Mouse (Mus musculus): ENCODE data around the gene Tmem200a.
A peak's percentile ranks its signal among the peaks of the same experiment; 100 is the strongest.
"Not testable (repeated sequence)": the region's sequence is repeated elsewhere in the genome, so short reads cannot be mapped to it uniquely, and the experiment has no call there.

Tmem200a gene

GRCm38 (mm10) chr10:25982617-25983016 is 96.2 kb downstream of the Tmem200a start:
- DNase-seq (ENCODE audit: low spot score): no peak

DNA sequence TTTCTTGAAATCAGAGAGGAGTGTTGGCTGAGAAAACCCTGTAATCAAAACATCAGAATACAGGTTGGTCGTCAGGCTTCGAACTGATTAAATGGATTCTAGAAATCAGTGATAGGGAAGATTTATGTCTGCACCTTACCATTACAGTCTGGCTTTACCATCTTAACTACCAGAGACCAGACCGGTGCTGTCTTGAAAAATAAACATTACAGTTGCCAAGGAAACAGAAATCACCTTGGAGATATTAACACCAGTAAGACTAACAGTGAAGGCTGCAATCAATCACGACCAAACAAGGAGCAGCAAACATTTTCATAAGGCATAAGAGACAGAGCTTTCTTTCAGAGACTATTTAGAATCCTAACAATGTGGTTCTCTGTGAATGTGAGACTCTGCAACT is 116.0 kb downstream of the Tmem200a start:
- no peak for DNase-seq (ENCODE audit: low spot score)

GRCm38 (mm10) chr10:25961066-25961465 is 117.8 kb downstream of the Tmem200a start:
- DNase-seq (ENCODE audit: low spot score): no peak

DNA sequence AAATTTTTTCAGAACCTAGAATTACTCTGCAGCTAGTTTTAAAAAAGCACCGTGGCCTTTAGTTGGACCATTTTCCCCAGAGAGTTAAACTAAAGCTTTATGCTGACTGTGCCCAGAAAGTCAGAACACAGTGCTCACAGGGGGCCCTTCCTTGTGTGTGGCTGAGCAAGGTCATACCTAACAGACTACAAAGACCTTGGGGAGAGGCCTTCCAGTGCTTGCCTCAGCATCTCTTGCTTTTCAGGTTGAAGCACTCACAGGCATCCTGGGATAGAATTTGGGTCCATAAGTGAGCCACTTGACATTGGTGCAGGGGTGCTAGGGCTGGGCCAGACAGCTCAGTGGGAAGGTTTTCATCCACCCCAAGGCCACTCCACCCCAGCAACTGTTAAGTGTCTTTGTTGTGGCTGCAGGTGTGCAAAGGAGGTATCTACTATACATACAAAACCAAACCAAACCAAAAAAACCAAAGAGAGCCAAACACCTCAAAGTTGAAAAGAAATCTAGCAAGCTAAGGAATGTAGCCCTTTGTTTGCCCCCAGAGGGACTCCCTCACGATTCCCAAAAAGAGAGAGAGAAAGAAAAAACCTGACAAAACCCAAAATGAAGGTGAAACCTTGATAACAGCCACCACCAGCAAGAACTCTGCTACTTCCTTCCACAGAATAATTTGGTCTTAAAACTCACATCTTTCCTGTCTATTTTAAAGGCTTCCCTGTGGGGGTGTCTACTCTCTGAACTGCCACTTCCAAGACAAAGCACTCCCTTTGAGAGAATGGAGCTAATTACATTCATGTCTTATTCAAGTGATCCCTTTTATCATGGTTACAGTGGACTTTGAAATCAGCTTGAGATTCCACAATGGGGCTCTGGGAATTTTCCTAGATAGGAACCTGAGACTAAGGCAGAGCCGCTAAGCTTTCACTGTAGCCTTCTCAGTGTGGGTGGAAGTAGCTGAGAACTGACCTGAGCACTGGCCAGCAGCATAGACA is 119.8 kb downstream of the Tmem200a start:
- DNase-seq (ENCODE audit: low spot score): no peak

DNA sequence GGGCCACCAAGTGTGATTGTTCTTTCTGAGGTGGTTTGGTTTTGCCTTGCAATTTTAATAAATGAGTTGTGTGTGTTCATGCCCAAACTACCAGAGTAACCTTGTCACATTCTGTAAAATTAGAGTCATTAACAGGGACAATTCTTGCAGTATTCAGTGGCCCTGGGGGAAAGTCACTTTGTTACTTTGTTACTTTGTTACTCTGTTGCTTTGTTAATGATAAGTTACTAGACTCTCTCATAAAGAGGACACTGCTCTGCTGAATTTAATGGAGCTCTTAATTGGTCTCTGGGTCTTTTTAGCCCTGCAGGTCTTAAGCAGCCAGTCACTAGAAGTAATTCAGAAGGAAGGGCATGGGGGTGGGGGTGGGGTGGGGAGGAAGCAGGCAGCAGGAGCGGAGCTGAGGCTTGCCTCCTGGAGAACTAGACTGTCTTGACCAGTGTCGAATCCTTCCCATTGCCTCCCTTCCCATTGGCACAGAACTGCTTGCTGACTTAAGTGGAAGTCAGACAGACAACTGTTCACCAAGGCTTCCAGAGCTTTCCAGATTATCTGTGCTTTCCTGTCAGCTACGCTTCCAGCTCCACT is 124.1 kb downstream of the Tmem200a start:
- no peak for DNase-seq (ENCODE audit: low spot score)

DNA sequence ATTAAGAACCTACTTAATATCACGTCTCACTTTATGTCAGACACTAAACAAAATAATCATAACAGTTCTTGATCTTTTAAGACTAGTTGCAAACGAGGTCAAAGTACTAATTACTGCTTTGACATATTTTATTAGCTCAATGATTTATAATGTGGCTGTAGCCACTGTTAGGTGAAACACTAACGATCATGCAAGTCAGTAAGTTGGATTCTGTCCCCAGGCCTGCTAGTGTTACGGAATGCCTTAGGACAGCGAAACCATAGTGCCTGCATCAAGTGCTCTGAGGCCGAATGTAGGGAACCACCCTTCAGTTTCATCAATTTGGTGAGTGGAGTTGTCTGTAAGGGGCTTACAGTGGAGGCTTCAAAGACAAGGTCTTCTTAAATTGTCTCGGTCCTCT is 126.0 kb downstream of the Tmem200a start:
- DNase-seq (ENCODE audit: low spot score): no peak

- DNase-seq (ENCODE audit: low spot score): no peak
Observed at GRCm38 (mm10) chr10:25952150-25952549, 126.7 kb downstream of the Tmem200a start.

DNA sequence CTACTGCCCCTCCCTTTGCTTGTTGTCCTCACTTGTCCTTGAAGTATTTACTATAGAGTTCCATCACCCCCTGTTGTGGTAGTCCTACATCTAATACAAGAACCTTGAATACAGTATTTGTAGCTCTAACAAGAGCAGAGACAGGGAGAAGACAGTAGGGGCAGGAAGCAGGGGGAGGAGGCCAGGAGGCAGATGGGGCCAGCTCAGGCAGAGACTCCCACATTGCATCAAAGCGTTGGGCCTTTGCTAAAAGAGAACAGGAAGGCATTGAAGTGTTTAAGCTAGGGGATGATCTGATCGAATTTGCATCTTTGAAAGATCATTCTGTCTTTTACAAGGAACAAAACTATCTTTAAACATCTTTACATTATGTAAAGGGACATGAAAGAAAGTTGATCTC is 133.0 kb downstream of the Tmem200a start:
- DNase-seq (ENCODE audit: low spot score): no peak

GRCm38 (mm10) chr10:25944641-25945040 is 134.2 kb downstream of the Tmem200a start:
- no peak for DNase-seq (ENCODE audit: low spot score)

- no peak for DNase-seq (ENCODE audit: low spot score)
Observed at GRCm38 (mm10) chr10:25931796-25932195, 147.1 kb downstream of the Tmem200a start.

DNA sequence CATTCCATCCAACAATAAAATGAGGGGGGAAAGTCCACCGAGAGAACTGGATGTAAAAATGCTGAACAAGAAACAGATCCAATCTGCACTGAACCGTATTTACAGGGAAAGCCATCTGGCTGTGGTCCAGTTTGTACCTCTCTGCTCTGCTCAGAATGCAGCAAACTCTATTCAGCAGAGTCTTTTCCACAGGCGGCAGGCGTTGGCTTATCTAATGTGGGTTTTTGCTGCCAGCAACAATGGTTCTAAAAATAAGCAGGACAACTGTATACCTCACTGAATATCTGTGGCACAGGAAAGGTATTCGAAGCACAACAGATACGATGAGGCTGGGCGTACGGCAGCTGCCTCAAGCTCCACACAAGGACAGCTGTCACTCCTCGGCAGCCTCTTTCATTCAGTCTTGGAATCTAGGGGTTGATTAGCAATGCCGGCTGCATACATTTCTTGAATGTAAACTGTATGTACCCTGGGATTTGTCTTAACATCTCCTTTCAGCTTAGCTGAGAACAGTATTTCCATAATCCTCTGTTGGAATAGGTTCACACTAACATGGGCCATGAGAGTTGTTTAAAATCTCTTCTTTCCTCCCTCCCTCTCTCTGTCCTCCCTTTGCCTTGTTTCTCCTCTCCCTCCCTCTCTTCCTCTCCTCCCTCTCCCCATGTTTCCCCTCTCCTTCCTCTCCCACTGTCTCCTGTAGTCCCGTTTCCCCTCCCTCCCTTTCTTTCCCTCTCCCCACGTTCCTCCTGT is 149.3 kb downstream of the Tmem200a start:
- DNase-seq (ENCODE audit: low spot score): peak; percentile 16

DNA sequence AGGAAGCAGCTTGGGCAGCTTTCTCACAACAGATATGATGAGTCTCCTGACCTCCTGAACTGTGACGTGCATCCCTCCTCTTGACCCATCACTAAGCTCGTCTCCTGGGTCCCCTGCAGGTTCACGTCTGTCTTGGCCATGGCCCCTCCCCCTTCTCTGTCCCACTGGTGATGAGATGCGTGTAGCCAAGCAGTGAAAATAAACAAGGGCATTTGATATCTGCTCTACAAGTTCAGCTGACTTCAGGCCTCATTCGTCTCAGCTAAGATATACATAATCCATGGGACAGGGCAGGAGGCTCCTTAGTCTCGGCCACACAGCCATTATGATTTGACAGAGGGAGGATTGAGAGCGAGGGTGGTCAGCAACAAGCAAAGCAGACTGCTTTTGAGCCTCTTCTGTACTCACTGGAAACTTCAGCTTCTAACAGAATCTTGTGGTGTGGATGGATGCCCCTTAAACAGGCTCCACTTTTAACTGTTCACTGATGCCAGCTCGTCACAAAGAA is 149.9 kb downstream of the Tmem200a start:
- no peak for DNase-seq (ENCODE audit: low spot score)

DNA sequence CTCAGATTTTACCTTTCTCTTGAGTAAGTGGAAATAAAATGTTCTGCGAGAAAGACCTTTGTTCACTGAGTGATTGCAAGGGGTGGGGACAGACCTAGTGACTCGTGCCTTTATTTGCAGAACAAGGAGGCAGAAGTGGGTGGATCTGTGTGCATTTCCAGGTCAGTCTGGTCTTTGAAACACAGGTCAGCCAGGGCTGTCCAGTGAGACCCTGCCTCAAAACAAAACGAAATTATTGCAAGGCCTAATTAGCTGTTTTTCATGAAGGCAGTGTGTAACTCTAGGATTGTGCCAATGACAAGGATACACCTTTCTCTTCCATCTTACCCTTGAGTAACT is 150.4 kb downstream of the Tmem200a start:
- DNase-seq (ENCODE audit: low spot score): no peak

DNA sequence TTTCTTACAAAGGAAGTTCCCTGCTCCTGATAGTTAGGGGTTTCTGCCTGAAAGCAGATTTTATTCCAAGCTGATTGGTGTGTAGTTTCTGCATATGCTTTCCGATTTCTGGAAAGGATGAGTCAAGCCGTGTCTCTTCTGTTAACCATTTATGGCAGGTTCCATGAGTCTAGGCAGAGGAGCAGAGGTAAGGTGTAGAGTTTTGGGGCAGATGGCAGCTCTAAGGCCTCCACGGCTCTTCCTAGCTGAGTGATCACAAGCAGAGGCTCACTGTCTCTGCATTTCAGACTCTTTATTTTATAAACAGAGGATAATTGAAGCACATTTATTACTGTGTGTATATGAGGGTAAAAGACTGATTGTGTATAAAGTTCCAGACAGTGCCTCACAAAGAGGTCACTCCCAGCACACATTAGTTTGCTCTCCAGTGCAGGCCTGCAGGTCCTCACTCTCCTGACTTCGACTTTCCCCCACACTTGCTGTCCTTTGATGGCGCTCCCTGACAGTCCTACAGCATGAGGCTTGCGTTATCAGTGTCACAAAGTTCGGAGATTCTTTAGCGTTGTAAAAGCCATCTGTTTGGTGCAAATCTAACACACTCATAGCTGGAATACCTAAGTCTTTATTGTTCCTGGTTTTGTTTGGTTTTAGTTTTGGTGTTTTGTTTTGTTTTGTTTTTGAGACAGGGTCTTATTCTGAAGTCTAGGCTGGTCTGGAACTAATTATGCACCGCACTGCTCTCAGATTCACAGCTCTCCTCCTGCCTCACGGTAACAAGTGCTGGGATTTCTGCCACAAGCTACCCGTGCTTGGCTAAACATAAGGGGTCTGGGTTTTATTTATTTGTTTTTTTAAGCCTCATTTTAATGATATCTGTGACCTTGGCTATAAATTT is 151.1 kb downstream of the Tmem200a start:
- no peak for DNase-seq (ENCODE audit: low spot score)

GRCm38 (mm10) chr10:25920640-25921278 is 158.1 kb downstream of the Tmem200a start:
- no peak for DNase-seq (ENCODE audit: low spot score)

DNA sequence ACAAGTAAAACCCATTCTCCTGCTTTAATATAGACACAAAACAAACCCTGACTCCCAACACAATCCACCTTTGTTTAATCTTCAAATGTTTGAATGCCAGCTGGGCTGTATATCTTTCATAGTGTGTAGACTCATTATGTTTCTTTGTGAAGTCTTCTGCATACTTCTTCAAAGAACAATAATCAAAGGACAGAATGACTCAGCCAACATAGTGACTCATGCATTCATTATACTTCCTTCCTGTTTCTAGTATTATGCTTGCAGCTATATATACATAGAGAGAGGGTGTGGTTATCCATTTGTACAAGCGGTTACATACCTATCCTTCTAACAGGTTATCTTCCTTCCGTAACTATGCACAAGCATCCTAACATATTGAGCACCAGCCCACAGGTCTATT is 160.7 kb downstream of the Tmem200a start:
- no peak for DNase-seq (ENCODE audit: low spot score)

DNA sequence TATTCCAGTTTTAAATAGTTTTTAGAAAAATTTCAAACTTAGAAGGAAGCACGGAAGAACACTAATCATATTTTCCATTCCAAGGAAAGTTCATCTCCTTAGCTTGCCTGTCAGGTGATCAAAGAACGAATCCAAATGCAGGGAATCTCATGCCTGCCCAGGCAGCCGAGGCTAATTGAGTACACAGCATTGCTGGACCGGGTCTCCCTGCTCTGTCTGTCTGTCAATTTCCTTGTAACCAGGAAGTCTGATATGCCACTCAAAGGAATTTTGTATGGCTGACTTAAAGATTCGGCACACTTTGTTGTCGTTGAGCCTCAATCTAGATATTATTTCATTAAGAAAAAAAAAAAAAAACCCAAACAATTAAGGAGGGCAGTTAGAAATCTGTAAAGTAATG is 168.6 kb downstream of the Tmem200a start:
- no peak for DNase-seq (ENCODE audit: low spot score)

DNA sequence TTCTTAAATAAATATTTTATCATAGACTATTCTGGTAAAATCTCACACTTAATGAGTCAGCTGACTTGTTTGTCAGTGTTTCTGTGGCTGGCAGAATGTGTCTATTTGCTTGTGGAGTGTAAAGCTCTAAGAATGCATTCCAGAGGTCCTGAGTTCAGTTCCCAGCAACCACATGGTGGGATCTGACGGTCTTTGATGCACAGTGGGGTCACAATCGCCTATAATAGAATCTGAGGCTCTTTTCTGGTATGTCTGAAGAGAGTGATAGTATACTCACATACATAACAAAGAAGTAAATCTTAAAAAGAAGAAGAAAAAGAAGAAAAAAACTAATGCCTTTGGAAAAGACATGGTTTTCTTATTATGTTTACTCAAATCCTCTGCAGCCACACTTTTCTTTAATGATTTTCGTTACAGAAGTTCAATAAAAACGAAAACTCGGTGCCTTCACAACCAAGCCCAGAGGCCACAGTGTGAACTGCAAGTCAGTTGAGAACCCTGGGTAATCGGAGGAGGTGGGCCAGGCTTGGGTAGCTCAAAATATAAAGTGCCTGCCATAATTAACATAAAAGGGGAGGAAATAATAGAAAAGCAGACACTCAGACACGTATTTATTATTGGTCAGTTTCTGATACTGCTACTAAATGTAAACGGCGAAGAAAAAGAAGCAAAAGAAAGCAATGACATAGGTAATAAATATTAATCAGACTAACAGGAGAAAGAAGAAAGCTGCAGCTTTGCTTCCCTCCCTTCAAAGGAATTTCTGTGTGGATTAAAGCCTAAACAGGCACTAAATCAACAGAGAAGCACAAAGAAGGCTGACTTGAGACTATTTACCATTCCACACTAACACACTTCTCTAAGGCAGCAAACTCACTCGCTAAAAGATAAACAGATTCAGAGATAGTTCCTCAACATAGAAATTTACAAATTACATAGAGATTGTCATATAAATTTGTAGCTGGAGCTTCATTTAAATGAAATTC is 170.5 kb downstream of the Tmem200a start:
- no peak for DNase-seq (ENCODE audit: low spot score)

DNA sequence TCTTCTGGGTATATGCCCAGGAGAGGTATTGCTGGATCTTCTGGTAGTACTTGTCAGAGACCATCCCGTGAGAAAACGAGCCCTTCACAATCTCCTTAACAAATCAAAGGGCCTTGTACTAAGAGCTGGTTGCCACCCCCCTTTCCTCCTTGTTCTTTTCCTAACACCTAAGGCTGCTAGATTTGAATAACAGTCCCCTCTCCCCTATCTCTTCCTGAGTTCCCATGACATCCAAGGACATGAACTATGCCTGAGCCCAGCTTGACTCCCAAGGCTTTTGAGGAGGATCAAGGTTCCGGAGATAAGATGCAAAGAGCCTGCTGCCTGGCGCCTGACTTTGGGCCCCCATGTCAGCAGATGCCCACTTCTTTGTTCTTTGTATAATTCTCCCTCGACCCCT is 184.7 kb downstream of the Tmem200a start:
- not testable (repeated sequence) for DNase-seq (ENCODE audit: low spot score)

DNA sequence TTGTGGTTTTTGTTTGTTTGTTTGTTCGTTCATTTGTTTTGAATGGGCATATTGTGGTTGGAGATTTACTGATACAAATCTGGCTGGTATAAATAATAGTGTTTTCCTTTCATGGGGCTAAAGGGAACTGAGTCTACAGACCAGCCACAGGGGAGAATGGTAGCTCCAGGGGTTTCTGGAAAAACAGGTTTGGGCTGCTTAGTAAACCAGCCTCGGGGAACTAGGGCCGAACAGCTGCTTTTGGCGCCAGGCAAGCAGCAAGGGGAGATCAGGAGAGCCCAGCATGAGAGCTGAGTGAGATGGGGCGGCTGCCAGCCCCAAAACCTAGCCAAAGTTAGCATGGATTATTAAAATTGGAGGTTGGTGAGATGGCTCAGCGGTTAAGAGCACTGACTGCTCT is 191.6 kb downstream of the Tmem200a start:
- no peak for DNase-seq (ENCODE audit: low spot score)
